Mouse (Mus musculus) C2C12 (cell line): Measurements from ENCODE around the gene Celf2. TPM values are rescaled to one million over a fixed set of nuclear protein-coding genes. Genes with fewer than 3 reads are reported as not detected.
A peak's percentile ranks its signal among the peaks of the same experiment; 100 is the strongest.

ENCODE experiments used
- H3K27me3 ChIP-seq: one replicate; pipeline ENCODE4 v1.6.1; 2011; ENCODE audit not compliant: control insufficient read depth, insufficient read depth, insufficient read length
- H3K36me3 ChIP-seq: one replicate; pipeline ENCODE4 v1.6.1; 2011; ENCODE audit not compliant: control insufficient read depth, insufficient read depth
- H3K4me3 ChIP-seq: one replicate; pipeline ENCODE4 v1.5.1; 2011; ENCODE audit warnings: mild to moderate bottlenecking, control low read depth; ENCODE audit not compliant: poor library complexity, insufficient read depth, severe bottlenecking
- H3K79me2 ChIP-seq: one replicate; pipeline ENCODE4 v1.6.1; 2011; ENCODE audit not compliant: control insufficient read depth, insufficient read depth
- H3K79me3 ChIP-seq: one replicate; pipeline ENCODE4 v1.6.1; 2011; ENCODE audit warnings: low read depth, control low read depth
- H3ac ChIP-seq: one replicate; pipeline ENCODE3; 2011; ENCODE audit warnings: low read depth; ENCODE audit not compliant: control insufficient read depth, insufficient read length
- CEBPB ChIP-seq: IDR thresholded peaks from one replicate; pipeline ENCODE4 v1.6.1; 2011; ENCODE audit warnings: low read depth, mild to moderate bottlenecking, control low read depth, moderate library complexity
- CTCF ChIP-seq: IDR thresholded peaks from one replicate; pipeline ENCODE4 v1.5.1; 2011; ENCODE audit not compliant: control insufficient read depth, insufficient read depth, insufficient read length
- FOSL1 ChIP-seq: IDR thresholded peaks from one replicate; pipeline ENCODE4 v1.8.0; 2011; ENCODE audit warnings: mild to moderate bottlenecking, low read length; ENCODE audit not compliant: poor library complexity, insufficient read depth, severe bottlenecking
- MAX ChIP-seq: IDR thresholded peaks from one replicate; pipeline ENCODE4 v1.6.1; 2011; ENCODE audit warnings: mild to moderate bottlenecking, control low read depth
- MYOD1 ChIP-seq: IDR thresholded peaks from one replicate; pipeline ENCODE4 v1.6.1; 2011; ENCODE audit warnings: low read depth; ENCODE audit not compliant: control insufficient read depth, insufficient read length
- MYOG ChIP-seq: IDR thresholded peaks from one replicate; pipeline ENCODE4 v1.6.1; 2011; ENCODE audit not compliant: control insufficient read depth, insufficient read length; ENCODE audit errors: extremely low read depth
- USF1 ChIP-seq: IDR thresholded peaks from one replicate; pipeline ENCODE4 v1.6.1; 2011; ENCODE audit warnings: low read depth, mild to moderate bottlenecking, control low read depth, moderate library complexity
- polyA plus RNA-seq: library from polyadenylated mRNA; unstranded; fragments of >200 nt; fragmentation: generic; extraction: Trizol; gene quantifications from one replicate; pipeline ENCODE4 v1.2.1, GENCODE M21; 2012; ENCODE audit warnings: missing spikeins

The Celf2 gene
- polyA plus RNA-seq, 1 experiment, result 14.3 TPM

DNA sequence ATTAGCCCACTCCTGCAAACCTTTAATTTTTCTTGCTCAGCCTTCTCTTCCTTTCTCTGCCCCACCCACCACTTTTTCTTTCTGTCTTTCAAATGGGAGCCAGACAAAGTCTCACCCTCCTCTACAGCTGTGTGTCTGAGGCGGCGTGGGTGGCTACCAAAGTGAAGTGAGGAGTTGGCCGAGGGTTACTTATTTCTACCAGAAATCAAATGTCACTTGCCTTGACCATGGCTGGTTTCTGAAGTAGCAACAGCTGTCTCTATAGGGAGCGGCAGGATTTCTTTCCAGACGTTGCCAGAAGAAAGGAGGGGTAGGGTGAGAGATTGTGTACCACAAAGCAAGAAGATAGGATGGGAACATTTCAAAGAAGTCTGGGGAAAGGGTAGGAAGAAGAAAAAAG is 632.8 kb downstream of the Celf2 start:
- no peak overlapping the region for H3ac ChIP-seq
- H3K27me3 ChIP-seq, result no peaks in the 10 kb centered on the region
- no peaks in the 10 kb centered on the region for H3K79me3 ChIP-seq
- TF ChIP-seq MYOG (no peak), MYOD1 (peak; percentile 34), MAX (no peak), FOSL1 (no peak), CEBPB (no peak)
- peaks cover 1% of the 10 kb centered on the region for H3K79me2 ChIP-seq
- H3K4me3 ChIP-seq, result no peak overlapping the region
- no peaks in the 10 kb centered on the region for H3K36me3 ChIP-seq

DNA sequence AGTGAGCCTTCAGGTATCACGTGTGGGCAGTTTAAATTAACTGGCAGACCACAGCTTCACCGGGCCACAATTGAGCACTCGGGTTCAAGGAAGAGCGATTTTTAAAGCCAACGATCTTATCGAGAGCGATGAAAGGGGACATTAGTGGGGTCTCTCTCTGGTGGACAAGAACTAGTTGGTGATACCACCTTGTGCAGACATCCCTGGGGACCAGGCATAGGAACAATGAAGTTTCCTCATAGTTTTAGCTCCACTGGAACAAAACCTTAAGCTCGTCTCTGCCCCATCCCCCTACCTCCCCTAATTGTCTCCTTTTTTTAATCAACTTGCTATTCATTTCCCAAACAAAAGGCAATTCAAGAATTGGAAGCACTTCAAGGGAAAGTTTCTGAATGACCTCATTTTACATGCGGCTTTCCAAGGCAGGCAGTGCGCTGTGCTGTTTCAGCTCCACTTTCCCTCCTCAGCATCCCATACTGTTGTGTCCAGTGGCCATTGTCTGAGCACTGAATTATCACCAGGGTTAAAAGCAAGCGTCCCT is 634.2 kb downstream of the Celf2 start:
- Histone ChIP-seq H3K79me3 (no peaks in the 10 kb centered on the region), H3K36me3 (no peaks in the 10 kb centered on the region), H3K4me3 (no peak overlapping the region), H3ac (peak overlapping the region; percentile 18), H3K79me2 (peaks cover 9% of the 10 kb centered on the region), H3K27me3 (no peaks in the 10 kb centered on the region)
- TF ChIP-seq USF1 (peak; percentile 33), MYOD1 (no peak), FOSL1 (no peak)

DNA sequence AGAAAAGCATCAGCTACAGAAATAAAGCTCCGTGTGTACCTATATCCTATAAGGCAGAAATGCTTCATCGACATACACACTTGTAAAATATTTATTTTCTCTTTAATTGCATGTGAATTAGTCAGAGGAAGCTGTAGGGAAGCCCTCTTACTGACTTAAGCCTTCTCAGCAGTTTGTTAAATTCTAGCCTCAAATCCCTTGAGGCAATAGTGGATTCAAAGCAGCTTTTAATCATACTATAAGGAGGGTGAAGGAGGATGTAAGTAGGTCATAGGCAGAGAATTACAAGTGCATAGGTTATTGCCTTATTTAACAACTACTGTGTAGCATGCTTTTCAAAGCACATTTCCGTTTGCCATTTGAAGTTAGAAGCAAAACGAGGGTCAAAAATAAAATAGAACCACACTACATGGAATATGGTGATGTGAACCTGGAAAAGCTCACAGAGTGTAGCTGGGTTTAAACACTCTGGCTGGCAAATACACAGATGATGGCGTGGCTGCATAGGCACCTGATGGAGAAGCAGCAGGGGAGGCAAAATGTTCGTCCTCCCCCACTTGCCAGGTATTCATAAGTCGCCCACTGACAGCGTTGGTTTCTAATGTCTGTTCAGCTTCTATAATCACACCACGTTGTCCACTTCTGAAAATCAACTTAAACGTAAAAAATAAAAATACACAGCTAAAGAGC is 635.0 kb downstream of the Celf2 start:
- TF ChIP-seq MYOD1 (no peak), CTCF (no peak), FOSL1 (no peak), USF1 (no peak)
- no peaks in the 10 kb centered on the region for H3K36me3 ChIP-seq
- H3K27me3 ChIP-seq, result no peaks in the 10 kb centered on the region
- H3K79me3 ChIP-seq, result no peaks in the 10 kb centered on the region
- no peak overlapping the region for H3K4me3 ChIP-seq
- peaks cover 14% of the 10 kb centered on the region for H3K79me2 ChIP-seq
- no peak overlapping the region for H3ac ChIP-seq

DNA sequence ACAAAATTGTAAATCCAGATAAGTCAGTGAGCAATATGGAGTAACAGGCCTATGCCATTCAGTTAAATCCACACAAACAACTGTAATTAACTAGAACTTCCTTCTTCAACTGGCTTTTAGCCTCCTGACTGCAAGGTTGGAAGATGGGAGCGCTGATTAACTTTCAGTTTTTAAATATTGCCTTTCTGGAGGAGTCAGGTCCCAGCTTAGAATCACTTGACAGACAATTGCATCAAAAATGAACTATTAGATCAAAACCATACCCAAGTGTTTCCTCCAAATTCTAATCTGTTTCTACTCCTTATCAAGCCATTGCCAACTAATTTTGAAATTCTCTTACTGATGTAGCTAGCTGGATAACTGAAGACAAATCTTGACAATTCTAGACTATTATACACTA is 635.7 kb downstream of the Celf2 start:
- H3K36me3 ChIP-seq, result no peaks in the 10 kb centered on the region
- H3ac ChIP-seq, result no peak overlapping the region
- no peaks in the 10 kb centered on the region for H3K27me3 ChIP-seq
- TF ChIP-seq MYOD1, result no peak
- TF ChIP-seq CTCF, result no peak
- TF ChIP-seq MYOG, result no peak
- TF ChIP-seq CEBPB, result no peak
- TF ChIP-seq USF1, result no peak
- no peak for TF ChIP-seq FOSL1
- no peak for TF ChIP-seq MAX
- peaks cover 19% of the 10 kb centered on the region for H3K79me2 ChIP-seq
- H3K79me3 ChIP-seq, result no peaks in the 10 kb centered on the region
- no peak overlapping the region for H3K4me3 ChIP-seq

DNA sequence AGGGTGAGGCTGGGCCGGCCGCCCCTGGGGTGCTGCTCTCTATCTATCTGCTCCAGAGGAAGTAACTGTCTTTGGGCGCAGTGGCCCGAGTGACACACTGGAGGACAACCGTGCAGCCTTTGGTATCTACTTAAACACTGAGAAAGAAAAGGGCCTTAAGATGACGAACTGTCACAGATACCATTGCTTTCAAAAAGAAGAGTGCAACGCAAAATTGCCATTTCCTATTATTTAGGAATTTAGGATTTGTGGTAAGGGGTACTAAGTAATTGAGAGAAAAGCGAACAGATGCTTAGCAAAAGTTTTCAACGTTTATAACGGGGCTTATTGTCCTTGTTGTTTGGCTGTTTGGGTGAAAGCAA is 636.5 kb downstream of the Celf2 start:
- H3K36me3 ChIP-seq, result no peaks in the 10 kb centered on the region
- H3K79me3 ChIP-seq, result no peaks in the 10 kb centered on the region
- H3K79me2 ChIP-seq, result peaks cover 22% of the 10 kb centered on the region
- peak overlapping the region; percentile 69 for H3ac ChIP-seq
- no peak for TF ChIP-seq MYOD1
- no peak for TF ChIP-seq FOSL1
- no peak for TF ChIP-seq MAX
- TF ChIP-seq MYOG, result no peak
- no peak for TF ChIP-seq CTCF
- no peak for TF ChIP-seq USF1
- no peak for TF ChIP-seq CEBPB
- no peaks in the 10 kb centered on the region for H3K27me3 ChIP-seq
- H3K4me3 ChIP-seq, result peak overlapping the region; percentile 46
